Mouse (Mus musculus): ENCODE data around the gene Usp48. TPM values are rescaled to one million over a fixed set of nuclear protein-coding genes. Genes with fewer than 3 reads are reported as not detected.

Gene Usp48
- total and polyA plus RNA-seq, 3 experiments, result 28.5 to 77.8 (median 36.6) TPM

DNA sequence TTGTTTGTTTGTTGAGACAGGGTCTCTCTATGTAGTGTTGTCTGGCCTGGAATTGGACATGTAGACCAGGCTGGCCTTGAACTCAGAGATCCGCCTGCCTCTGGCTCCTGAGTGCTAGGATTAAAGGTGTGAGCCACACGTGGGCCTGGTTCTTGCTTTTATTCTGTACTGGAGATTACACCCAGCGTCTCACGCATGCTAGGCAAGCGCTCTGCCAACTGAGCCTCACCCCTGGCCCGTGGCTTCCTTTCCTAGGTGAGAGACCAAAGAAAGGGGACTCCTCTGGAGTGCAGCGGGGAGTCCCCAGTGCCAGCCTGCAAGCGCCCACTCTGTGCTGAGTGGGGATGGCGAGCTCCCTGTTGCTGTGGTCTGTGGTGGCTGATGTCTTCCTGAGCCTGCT lies 85.0 kb downstream of the Usp48 start:
- in situ Hi-C loops (cut with MboI; ENCODE audit: low pct_ligation_motif_present, low pct_unique_long_range_greater_than_20kb, low sequenced_read_pairs), result no loop called here
- H3K4me2 ChIP-seq (ENCODE audit: insufficient read depth, low read depth, poor library complexity, severe bottlenecking), result no peak overlapping the region
- H3K9ac ChIP-seq (ENCODE audit: insufficient read depth, low read depth), result no peak overlapping the region
- no peak for DNase-seq (ENCODE audit: extremely low read depth)
- H3K27ac ChIP-seq (ENCODE audit: insufficient read depth, low read depth), result no peak overlapping the region
- no peaks in the 10 kb centered on the region for H3K9me3 ChIP-seq (replicated peaks; ENCODE audit: low read length)
- peaks cover 0 to 6% of the 10 kb centered on the region in 2 experiments; a peak in 2 of 4 replicates for H3K4me1 ChIP-seq (ENCODE audit: control insufficient read depth in 1 of 2, insufficient read depth in 2 of 2)
- dilution Hi-C loops (cut with MboI; ENCODE audit: extremely low pct_ligation_motif_present, extremely low pct_unique_long_range_greater_than_20kb, low sequenced_read_pairs), result no loop called here
- H3K79me2 ChIP-seq (replicated peaks; ENCODE audit: control insufficient read depth, extremely low read depth, insufficient read depth, poor library complexity, severe bottlenecking), result no peaks in the 10 kb centered on the region
- peaks cover 86% of the 10 kb centered on the region for H3K27me3 ChIP-seq (replicated peaks)
- H3K4me3 ChIP-seq (replicated peaks in 1 of 3; ENCODE audit: low read depth in 2 of 3, low read length in 2 of 3, poor library complexity in 1 of 3), result no peak overlapping the region
- TF ChIP-seq TCF12 (IDR thresholded peaks at IDR 0.05; ENCODE audit: low read depth, low read length) (no peak), UBTF (IDR thresholded peaks at IDR 0.05; ENCODE audit: low read depth, low read length) (no peak), ELF1 (IDR thresholded peaks at IDR 0.05; ENCODE audit: low read depth, low read length) (no peak), RAD21 (IDR thresholded peaks at IDR 0.05; ENCODE audit: low read depth, low read length) (no peak), USF1 (IDR thresholded peaks at IDR 0.05; ENCODE audit: low read depth, low read length) (no peak), GABPA (IDR thresholded peaks at IDR 0.05; ENCODE audit: insufficient replicate concordance, low read depth, low read length) (no peak), ZMIZ1 (IDR thresholded peaks at IDR 0.05; ENCODE audit: low read depth, low read length) (no peak), HCFC1 (IDR thresholded peaks at IDR 0.05; ENCODE audit: low read depth, low read length) (no peak), JUND (conservative IDR thresholded peaks at IDR 0.05; ENCODE audit: low read depth, low read length) (no peak), MXI1 (IDR thresholded peaks at IDR 0.05; ENCODE audit: low read depth, low read length) (no peak), MYC (IDR thresholded peaks at IDR 0.05; ENCODE audit: low read depth, low read length) (no peak), ETS1 (conservative IDR thresholded peaks at IDR 0.05; ENCODE audit: low read depth, low read length) (no peak), JUN (IDR thresholded peaks at IDR 0.05; ENCODE audit: insufficient read depth, low read depth, low read length) (no peak), KAT2A (IDR thresholded peaks at IDR 0.05; ENCODE audit: insufficient replicate concordance, low read length) (no peak), MEF2A (IDR thresholded peaks at IDR 0.05; ENCODE audit: borderline replicate concordance, low read depth, low read length) (no peak), CHD2 (IDR thresholded peaks at IDR 0.05; ENCODE audit: low read length) (no peak)
- no peaks in the 10 kb centered on the region for H3K36me3 ChIP-seq (replicated peaks in 1 of 2; ENCODE audit: control insufficient read depth in 1 of 2, insufficient read depth in 1 of 2, low read length in 1 of 2)

DNA sequence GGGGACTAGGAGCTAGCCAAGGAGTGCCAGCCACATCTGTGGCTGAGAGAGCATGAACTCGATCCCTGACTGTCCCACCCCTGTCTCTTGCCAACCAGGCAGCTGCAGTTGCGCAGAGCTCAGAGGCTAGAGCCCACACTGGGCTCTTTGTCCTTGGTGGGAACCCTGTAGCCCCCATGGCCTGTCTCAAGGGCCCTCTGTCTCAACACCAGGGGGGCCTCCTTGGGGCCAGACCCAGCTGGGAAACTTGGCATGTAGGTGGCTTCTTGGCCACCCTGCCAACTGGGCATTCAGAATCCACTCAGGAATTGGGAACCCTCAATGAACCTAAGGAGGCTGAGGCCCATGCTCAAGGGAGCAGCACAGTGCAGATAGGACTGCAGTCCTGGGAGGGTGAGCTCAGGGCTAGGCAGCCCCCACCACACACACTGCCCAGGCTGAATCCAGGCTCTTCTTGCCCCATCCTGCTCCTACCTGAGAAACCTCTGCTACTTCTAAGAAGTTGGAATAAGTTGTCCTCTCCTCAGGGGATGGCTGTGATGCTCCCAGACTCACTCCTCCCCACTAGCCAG lies 86.5 kb downstream of the Usp48 start:
- dilution Hi-C loops (cut with MboI; ENCODE audit: extremely low pct_ligation_motif_present, extremely low pct_unique_long_range_greater_than_20kb, low sequenced_read_pairs), result no loop called here
- H3K9ac ChIP-seq (ENCODE audit: insufficient read depth, low read depth), result no peak overlapping the region
- H3K4me2 ChIP-seq (ENCODE audit: insufficient read depth, low read depth, poor library complexity, severe bottlenecking), result no peak overlapping the region
- H3K79me2 ChIP-seq (replicated peaks; ENCODE audit: control insufficient read depth, extremely low read depth, insufficient read depth, poor library complexity, severe bottlenecking), result no peaks in the 10 kb centered on the region
- TF ChIP-seq POLR2A (IDR thresholded peaks at IDR 0.05; ENCODE audit: low read depth, low read length) (no peak), MEF2A (IDR thresholded peaks at IDR 0.05; ENCODE audit: borderline replicate concordance, low read depth, low read length) (no peak), ZNF384 (IDR thresholded peaks at IDR 0.05; ENCODE audit: low read depth, low read length) (no peak), BHLHE40 (IDR thresholded peaks at IDR 0.05; ENCODE audit: low read depth, low read length) (no peak), CHD1 (IDR thresholded peaks at IDR 0.05; ENCODE audit: low read depth, low read length) (no peak), PAX5 (IDR thresholded peaks at IDR 0.05; ENCODE audit: low read length) (no peak), GABPA (IDR thresholded peaks at IDR 0.05; ENCODE audit: insufficient replicate concordance, low read depth, low read length) (no peak), POLR2AphosphoS2 (IDR thresholded peaks at IDR 0.05; ENCODE audit: low read depth, low read length) (no peak), JUN (IDR thresholded peaks at IDR 0.05; ENCODE audit: insufficient read depth, low read depth, low read length) (no peak), MAFK (IDR thresholded peaks at IDR 0.05; ENCODE audit: insufficient replicate concordance, low read length) (no peak), E2F4 (IDR thresholded peaks at IDR 0.05; ENCODE audit: insufficient replicate concordance, low read depth, low read length) (no peak)
- H3K27ac ChIP-seq (ENCODE audit: insufficient read depth, low read depth), result no peak overlapping the region
- H3K4me1 ChIP-seq (ENCODE audit: control insufficient read depth in 1 of 2, insufficient read depth in 2 of 2), result peaks cover 0 to 6% of the 10 kb centered on the region in 2 experiments; a peak in 2 of 4 replicates
- no peak overlapping the region for H3K4me3 ChIP-seq (replicated peaks in 1 of 3; ENCODE audit: low read depth in 2 of 3, low read length in 2 of 3, poor library complexity in 1 of 3)
- in situ Hi-C loops (cut with MboI; ENCODE audit: low pct_ligation_motif_present, low pct_unique_long_range_greater_than_20kb, low sequenced_read_pairs), result loop anchor here (5.0 kb wide), 1 partner anchor 37 kb away; no protein-coding TSS in a partner anchor
- H3K27me3 ChIP-seq (replicated peaks), result peaks cover 89% of the 10 kb centered on the region
- H3K36me3 ChIP-seq (replicated peaks in 1 of 2; ENCODE audit: control insufficient read depth in 1 of 2, insufficient read depth in 1 of 2, low read length in 1 of 2), result no peaks in the 10 kb centered on the region
- no peaks in the 10 kb centered on the region for H3K9me3 ChIP-seq (replicated peaks; ENCODE audit: low read length)
- DNase-seq (ENCODE audit: extremely low read depth), result no peak
